Mouse (Mus musculus) liver, adult 2 months (tissue): ENCODE data around the gene Ptpn21.

ENCODE experiments used
- CTCF ChIP-seq: fragments of 200-500 bp; IDR thresholded peaks from 2 replicates; pipeline ENCODE4 v1.5.1; 2011; ENCODE audit warnings: low read depth, low read length, control low read depth
- POLR2A ChIP-seq: fragments of 200-500 bp; IDR thresholded peaks from 2 replicates; pipeline ENCODE4 v1.6.1; 2011; ENCODE audit warnings: low read length, control low read depth; ENCODE audit not compliant: insufficient read depth; ENCODE audit errors: extremely low read depth

GRCm38 (mm10) chr12:98714757-98715156 is 22.4 kb downstream of the Ptpn21 start:
- TF ChIP-seq POLR2A (no peak), CTCF (no peak)
